Mouse (Mus musculus): ENCODE measurements around the gene Itpr1.

Itpr1 gene

GRCm38 (mm10) chr6:108212881-108213295 lies at the start of gene Itpr1:
Itpr1 (plus strand) TSS chr6:108213096.
- DNase-seq, result peak; percentile 98

- no peak for DNase-seq
Measured at GRCm38 (mm10) chr6:108164935-108165334, 48.0 kb upstream of the Itpr1 start.

GRCm38 (mm10) chr6:108165598-108165997 lies 47.3 kb upstream of the Itpr1 start:
- DNase-seq, result no peak

- DNase-seq, result no peak
Measured at GRCm38 (mm10) chr6:108167946-108168680, 44.8 kb upstream of the Itpr1 start.

GRCm38 (mm10) chr6:108168723-108169122 lies 44.2 kb upstream of the Itpr1 start:
- DNase-seq, result no peak

- no peak for DNase-seq
Measured at GRCm38 (mm10) chr6:108169466-108169865, 43.4 kb upstream of the Itpr1 start.

GRCm38 (mm10) chr6:108172219-108172618 lies 40.7 kb upstream of the Itpr1 start:
- no peak for DNase-seq

GRCm38 (mm10) chr6:108174181-108174580 lies 38.7 kb upstream of the Itpr1 start:
- no peak for DNase-seq

GRCm38 (mm10) chr6:108179087-108179486 lies 33.8 kb upstream of the Itpr1 start:
- DNase-seq, result no peak

- peak; percentile 89 for DNase-seq
Measured at GRCm38 (mm10) chr6:108184847-108185684, 27.8 kb upstream of the Itpr1 start, which contains the start of gene Sumf1. Sumf1 (minus strand) TSS chr6:108185582.

- no peak for DNase-seq
Measured at GRCm38 (mm10) chr6:108185685-108186009, 27.2 kb upstream of the Itpr1 start.

- no peak for DNase-seq
Measured at GRCm38 (mm10) chr6:108190690-108191089, 22.2 kb upstream of the Itpr1 start.

- DNase-seq, result no peak
Measured at GRCm38 (mm10) chr6:108192632-108193031, 20.3 kb upstream of the Itpr1 start.

- no peak for DNase-seq
Measured at GRCm38 (mm10) chr6:108196665-108197064, 16.2 kb upstream of the Itpr1 start.

GRCm38 (mm10) chr6:108197117-108197516 lies 15.8 kb upstream of the Itpr1 start:
- no peak for DNase-seq

- DNase-seq, result no peak
Measured at GRCm38 (mm10) chr6:108198286-108198685, 14.6 kb upstream of the Itpr1 start.

GRCm38 (mm10) chr6:108204322-108204721 lies 8.6 kb upstream of the Itpr1 start:
- no peak for DNase-seq

- DNase-seq, result no peak
Measured at GRCm38 (mm10) chr6:108206145-108206544, 6.8 kb upstream of the Itpr1 start.

- no peak for DNase-seq
Measured at GRCm38 (mm10) chr6:108206914-108207566, 5.9 kb upstream of the Itpr1 start.

GRCm38 (mm10) chr6:108211896-108212880 lies 708 bp upstream of the Itpr1 start:
- peak; percentile 51 for DNase-seq

- peak; percentile 31 for DNase-seq
Measured at GRCm38 (mm10) chr6:108213481-108214293, 791 bp downstream of the Itpr1 start.
